Mouse (Mus musculus) hindbrain, embryonic 14.5 days (tissue): Measurements from ENCODE around the gene Pank4. TPM values are rescaled to one million over a fixed set of nuclear protein-coding genes. Genes with fewer than 3 reads are reported as not detected.

Experiments used
- ATAC-seq: fragments of 200-750 bp; cut with Nextera tagmentation; 2 replicates; pipeline ENCODE4 v1.8.0; 2017; ENCODE audit warnings: moderate number of reproducible peaks, mild to moderate bottlenecking, moderate TSS enrichment, moderate library complexity; ENCODE audit not compliant: low FRiP score
- DNase-seq: peaks from one replicate; pipeline ENCODE4 v3.0.0-alpha.2; 2015; ENCODE audit warnings: low spot score
- H3K27ac ChIP-seq: fragments of 300-500 bp; sonication (generic); 2 replicates; pipeline ENCODE4 v1.5.1; 2014; ENCODE audit warnings: mild to moderate bottlenecking, moderate library complexity
- H3K27me3 ChIP-seq: fragments of 300-500 bp; sonication (generic); 2 replicates; pipeline ENCODE4 v1.6.1; 2014; ENCODE audit warnings: mild to moderate bottlenecking, low read length, mixed read lengths; ENCODE audit not compliant: control insufficient read depth, insufficient read depth
- H3K36me3 ChIP-seq: fragments of 300-500 bp; sonication (generic); replicated peaks from 2 replicates; pipeline ENCODE4 v1.6.1; 2014; ENCODE audit not compliant: control insufficient read depth, insufficient read depth
- H3K4me1 ChIP-seq: fragments of 300-500 bp; sonication (generic); replicated peaks from 2 replicates; pipeline ENCODE4 v1.6.1; 2014; ENCODE audit warnings: antibody characterized with exemption, low read length, mixed read lengths; ENCODE audit not compliant: control insufficient read depth, insufficient read depth
- H3K4me2 ChIP-seq: fragments of 300-500 bp; sonication (generic); replicated peaks from 2 replicates; pipeline ENCODE4 v1.6.1; 2014; ENCODE audit warnings: mild to moderate bottlenecking, moderate library complexity
- H3K4me3 ChIP-seq: fragments of 300-500 bp; sonication (generic); replicated peaks from 2 replicates; pipeline ENCODE4 v1.5.1; 2014; ENCODE audit warnings: mild to moderate bottlenecking, low read length
- H3K9ac ChIP-seq: fragments of 300-500 bp; sonication (generic); 2 replicates; pipeline ENCODE4 v1.6.1; 2014
- H3K9me3 ChIP-seq: fragments of 300-500 bp; sonication (generic); 2 replicates; pipeline ENCODE4 v1.6.1; 2016; ENCODE audit warnings: low read length; ENCODE audit not compliant: control insufficient read depth
- WGBS: fragments of 180-500 bp; shearing (Covaris S2); extraction: QIAGEN DNeasy Blood & Tissue Kit; methylation state at CpG from one replicate; pipeline ENCODE4 v1.1.7; 2014; 5-methylcytosine and 5-hydroxymethylcytosine counted together
- polyA plus RNA-seq: library from polyadenylated mRNA; unstranded; fragments of >200 nt; fragmentation: Nextera tagmentation; extraction: Ambion mirVana; gene quantifications from 2 replicates; pipeline ENCODE4 v1.2.1, GENCODE M21; 2014

The Pank4 gene
- polyA plus RNA-seq, 1 experiment from 2014 or later: 34.1 TPM

GRCm38 (mm10) chr4:154927899-154928337 is 36.0 kb upstream of the Pank4 start:
- no peaks in the 10 kb centered on the region for H3K27me3 ChIP-seq
- no peaks in the 10 kb centered on the region for H3K9me3 ChIP-seq
- 68% methylated on average over 5 of the region's 5 CpGs for WGBS
- no peak overlapping the region for H3K4me2 ChIP-seq
- no peak overlapping the region for H3K4me3 ChIP-seq
- H3K4me1 ChIP-seq: no peaks in the 10 kb centered on the region
- no peak overlapping the region for H3K9ac ChIP-seq
- H3K36me3 ChIP-seq: no peaks in the 10 kb centered on the region
- ATAC-seq (no peak), DNase-seq (no peak)
- no peak overlapping the region for H3K27ac ChIP-seq

GRCm38 (mm10) chr4:154928395-154929087 is 35.4 kb upstream of the Pank4 start, which contains the start of gene Tnfrsf14:
TSS of gene Tnfrsf14 (minus strand) at chr4:154928563.
- H3K27ac ChIP-seq: no peak within 1 kb of the TSS

GRCm38 (mm10) chr4:154929088-154929660 is 34.7 kb upstream of the Pank4 start:
- 79% methylated on average over 12 of the region's 12 CpGs for WGBS
- no peak overlapping the region for H3K4me3 ChIP-seq
- H3K4me1 ChIP-seq: no peaks in the 10 kb centered on the region
- H3K4me2 ChIP-seq: no peak overlapping the region
- no peaks in the 10 kb centered on the region for H3K36me3 ChIP-seq
- no peak for ATAC-seq
- DNase-seq: no peak
- no peaks in the 10 kb centered on the region for H3K9me3 ChIP-seq
- no peak overlapping the region for H3K9ac ChIP-seq
- no peaks in the 10 kb centered on the region for H3K27me3 ChIP-seq
- H3K27ac ChIP-seq: no peak overlapping the region

More at GRCm38 (mm10) chr4:154928395-154929087, 35.4 kb upstream of the Pank4 start, which contains the start of gene Tnfrsf14:
- Histone ChIP-seq H3K4me2 (no peak within 1 kb of the TSS), H3K4me1 (no peaks in the 10 kb centered on the region), H3K9ac (no peak within 1 kb of the TSS), H3K36me3 (no peaks in the 10 kb centered on the region), H3K9me3 (no peaks in the 10 kb centered on the region), H3K4me3 (no peak within 1 kb of the TSS), H3K27me3 (no peaks in the 10 kb centered on the region)
- DNase-seq: no peak
- ATAC-seq: no peak
- 50% methylated on average over 12 of the region's 12 CpGs for WGBS

- no peak overlapping the region for H3K9ac ChIP-seq
- 64% methylated on average over 13 of the region's 13 CpGs for WGBS
- DNase-seq: no peak
- no peak overlapping the region for H3K4me2 ChIP-seq
- no peak overlapping the region for H3K27ac ChIP-seq
- H3K9me3 ChIP-seq: no peaks in the 10 kb centered on the region
- H3K36me3 ChIP-seq: no peaks in the 10 kb centered on the region
- H3K4me1 ChIP-seq: no peaks in the 10 kb centered on the region
- no peak overlapping the region for H3K4me3 ChIP-seq
- ATAC-seq: no peak
- no peaks in the 10 kb centered on the region for H3K27me3 ChIP-seq
Measured at GRCm38 (mm10) chr4:154933306-154933907, 30.5 kb upstream of the Pank4 start.

GRCm38 (mm10) chr4:154934800-154935199 is 29.1 kb upstream of the Pank4 start:
- Histone ChIP-seq H3K9me3 (no peaks in the 10 kb centered on the region), H3K36me3 (no peaks in the 10 kb centered on the region), H3K4me2 (no peak overlapping the region), H3K9ac (no peak overlapping the region), H3K4me1 (no peaks in the 10 kb centered on the region), H3K4me3 (no peak overlapping the region), H3K27ac (no peak overlapping the region), H3K27me3 (no peaks in the 10 kb centered on the region)
- DNase-seq (no peak), ATAC-seq (no peak)
- WGBS: 96% methylated on average over 2 of the region's 2 CpGs

- Histone ChIP-seq H3K27me3 (no peaks in the 10 kb centered on the region), H3K9me3 (no peaks in the 10 kb centered on the region), H3K4me3 (no peak overlapping the region), H3K4me2 (no peak overlapping the region), H3K9ac (no peak overlapping the region), H3K27ac (no peak overlapping the region), H3K36me3 (no peaks in the 10 kb centered on the region), H3K4me1 (no peaks in the 10 kb centered on the region)
- WGBS: 76% methylated on average over 7 of the region's 7 CpGs
- DNase-seq: no peak
- ATAC-seq: no peak
Measured at GRCm38 (mm10) chr4:154935788-154936187, 28.1 kb upstream of the Pank4 start.

GRCm38 (mm10) chr4:154936542-154937255 is 27.2 kb upstream of the Pank4 start:
- H3K4me3 ChIP-seq: no peak overlapping the region
- H3K27ac ChIP-seq: no peak overlapping the region
- no peak overlapping the region for H3K4me2 ChIP-seq
- H3K36me3 ChIP-seq: no peaks in the 10 kb centered on the region
- H3K27me3 ChIP-seq: no peaks in the 10 kb centered on the region
- H3K9ac ChIP-seq: no peak overlapping the region
- ATAC-seq: no peak
- H3K4me1 ChIP-seq: no peaks in the 10 kb centered on the region
- no peak for DNase-seq
- WGBS: 57% methylated on average over 8 of the region's 8 CpGs
- no peaks in the 10 kb centered on the region for H3K9me3 ChIP-seq

GRCm38 (mm10) chr4:154937746-154938145 is 26.2 kb upstream of the Pank4 start:
- 78% methylated on average over 1 of the region's 1 CpGs for WGBS
- Histone ChIP-seq H3K36me3 (no peaks in the 10 kb centered on the region), H3K4me3 (no peak overlapping the region), H3K4me2 (no peak overlapping the region), H3K27me3 (no peaks in the 10 kb centered on the region), H3K27ac (no peak overlapping the region), H3K4me1 (no peaks in the 10 kb centered on the region), H3K9me3 (no peaks in the 10 kb centered on the region), H3K9ac (no peak overlapping the region)
- ATAC-seq (no peak), DNase-seq (no peak)

- Histone ChIP-seq H3K9me3 (no peaks in the 10 kb centered on the region), H3K4me2 (no peak overlapping the region), H3K4me3 (no peak overlapping the region), H3K36me3 (no peaks in the 10 kb centered on the region), H3K4me1 (no peaks in the 10 kb centered on the region), H3K27me3 (no peaks in the 10 kb centered on the region), H3K27ac (no peak overlapping the region), H3K9ac (no peak overlapping the region)
- DNase-seq (no peak), ATAC-seq (no peak)
- WGBS: 90% methylated on average over 2 of the region's 2 CpGs
Measured at GRCm38 (mm10) chr4:154940156-154940555, 23.8 kb upstream of the Pank4 start.
